Mouse (Mus musculus): ENCODE measurements around the gene Zfp668. TPM values are rescaled to one million over a fixed set of nuclear protein-coding genes. Genes with fewer than 3 reads are reported as not detected.

The Zfp668 gene
- 9.1 TPM for polyA plus RNA-seq (2015; fragmentation: Illumina TruSeq; extraction: RNeasy Lipid Tissue Mini Kit (QIAGEN cat#74804); ENCODE audit: low read depth, low replicate concordance)

GRCm38 (mm10) chr7:127876467-127877348, at the start of gene Zfp668:
Zfp668 (minus strand) TSS chr7:127876828.

GRCm38 (mm10) chr7:127912190-127912871, 35.7 kb upstream of the Zfp668 start, which contains the start of gene Kat8:
Kat8 (plus strand) TSS chr7:127912516.

GRCm38 (mm10) chr7:127903971-127904796, 27.6 kb upstream of the Zfp668 start, which contains the start of gene Bckdk:
Bckdk (plus strand) TSS chr7:127904082.

GRCm38 (mm10) chr7:127895442-127895841, 18.8 kb upstream of the Zfp668 start, which contains the start of the genes Gm21974 and Vkorc1:
Gm21974 (minus strand) TSS chr7:127895454.
Vkorc1 (minus strand) TSS chr7:127895617.

DNA sequence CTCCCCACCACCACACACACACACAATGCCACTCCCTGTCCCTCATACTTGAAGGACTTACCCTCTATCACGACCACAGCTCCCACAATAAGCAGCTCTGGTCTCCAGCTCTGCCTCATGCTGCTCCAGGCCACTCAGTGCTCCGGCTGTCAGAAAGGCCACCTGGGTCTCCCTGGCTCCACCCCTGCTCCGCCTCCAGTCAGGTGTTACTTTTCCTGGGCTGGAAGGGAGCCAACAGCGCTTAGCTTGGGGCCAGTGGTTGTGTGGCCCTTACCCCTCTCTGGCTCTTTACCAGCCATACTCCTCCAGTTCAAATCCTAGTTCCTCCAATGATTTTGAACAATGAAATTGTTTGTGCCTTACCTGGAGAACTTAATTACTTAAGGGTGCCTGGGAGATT, 14.2 kb upstream of the Zfp668 start, which contains the start of gene Prss53:
Prss53 (minus strand) TSS at position 173 of the 400 bp plus-strand sequence.

DNA sequence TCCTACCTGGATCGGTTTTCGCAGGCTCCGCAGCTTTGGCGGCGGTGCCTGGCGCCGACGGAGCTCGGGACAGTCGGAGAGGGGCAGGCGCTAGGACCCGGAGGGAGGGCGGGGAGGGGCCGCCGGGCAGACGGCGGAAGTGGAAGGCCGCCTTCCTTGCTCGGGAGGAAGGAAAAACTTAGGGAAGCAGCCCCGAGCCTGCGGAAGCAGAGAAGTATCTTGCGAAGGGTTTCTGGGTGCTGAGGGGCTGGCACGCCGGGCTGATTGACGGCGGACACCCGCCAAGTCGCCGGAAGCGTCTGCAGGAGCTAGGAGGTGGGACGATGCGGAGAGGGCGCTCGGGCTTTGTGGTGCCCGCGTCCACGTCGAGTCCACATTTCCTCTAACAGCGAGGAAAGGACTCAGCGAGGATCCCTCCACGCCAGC, 574 bp downstream of the Zfp668 start, which contains the start of gene Zfp646:
Zfp646 (plus strand) TSS at position 181 of the 426 bp plus-strand sequence.

GRCm38 (mm10) chr7:127824176-127824871, 52.3 kb downstream of the Zfp668 start, which contains the start of the genes Stx4a and Stx1b:
Stx4a (plus strand) TSS chr7:127824294.
Stx1b (minus strand) TSS chr7:127824549.

Other genes with a start within 250 kb of the Zfp668 start
- 25.9 TPM for gene Bcl7c, start 167.9 kb downstream of the Zfp668 start, polyA plus RNA-seq (2015; fragmentation: Illumina TruSeq; extraction: RNeasy Lipid Tissue Mini Kit (QIAGEN cat#74804); ENCODE audit: low read depth, low replicate concordance)
- 2.5 TPM for gene Ctf1, start 164.1 kb downstream of the Zfp668 start, polyA plus RNA-seq (2015; fragmentation: Illumina TruSeq; extraction: RNeasy Lipid Tissue Mini Kit (QIAGEN cat#74804); ENCODE audit: low read depth, low replicate concordance)
- gene Ctf2, start 144.7 kb downstream of the Zfp668 start, polyA plus RNA-seq (2015; fragmentation: Illumina TruSeq; extraction: RNeasy Lipid Tissue Mini Kit (QIAGEN cat#74804); ENCODE audit: low read depth, low replicate concordance) = not detected
- gene Fbxl19, start 132.3 kb downstream of the Zfp668 start, polyA plus RNA-seq (2015; fragmentation: Illumina TruSeq; extraction: RNeasy Lipid Tissue Mini Kit (QIAGEN cat#74804); ENCODE audit: low read depth, low replicate concordance) = 38.6 TPM
- 20.2 TPM for gene Orai3, start 107.0 kb downstream of the Zfp668 start, polyA plus RNA-seq (2015; fragmentation: Illumina TruSeq; extraction: RNeasy Lipid Tissue Mini Kit (QIAGEN cat#74804); ENCODE audit: low read depth, low replicate concordance)
- gene Setd1a, start 100.2 kb downstream of the Zfp668 start, polyA plus RNA-seq (2015; fragmentation: Illumina TruSeq; extraction: RNeasy Lipid Tissue Mini Kit (QIAGEN cat#74804); ENCODE audit: low read depth, low replicate concordance) = 21.5 TPM
- not detected for gene Gm49388, start 91.2 kb downstream of the Zfp668 start, polyA plus RNA-seq (2015; fragmentation: Illumina TruSeq; extraction: RNeasy Lipid Tissue Mini Kit (QIAGEN cat#74804); ENCODE audit: low read depth, low replicate concordance)
- gene Hsd3b7, start 76.2 kb downstream of the Zfp668 start, polyA plus RNA-seq (2015; fragmentation: Illumina TruSeq; extraction: RNeasy Lipid Tissue Mini Kit (QIAGEN cat#74804); ENCODE audit: low read depth, low replicate concordance) = 13.3 TPM
- gene Stx4a, start 52.5 kb downstream of the Zfp668 start, polyA plus RNA-seq (2015; fragmentation: Illumina TruSeq; extraction: RNeasy Lipid Tissue Mini Kit (QIAGEN cat#74804); ENCODE audit: low read depth, low replicate concordance) = 88.0 TPM
- gene Stx1b, start 52.3 kb downstream of the Zfp668 start, polyA plus RNA-seq (2015; fragmentation: Illumina TruSeq; extraction: RNeasy Lipid Tissue Mini Kit (QIAGEN cat#74804); ENCODE audit: low read depth, low replicate concordance) = 319 TPM
- 12.6 TPM for gene Zfp646, start 607 bp downstream of the Zfp668 start, polyA plus RNA-seq (2015; fragmentation: Illumina TruSeq; extraction: RNeasy Lipid Tissue Mini Kit (QIAGEN cat#74804); ENCODE audit: low read depth, low replicate concordance)
- 2.1 TPM for gene Prss53, start 14.1 kb upstream of the Zfp668 start, polyA plus RNA-seq (2015; fragmentation: Illumina TruSeq; extraction: RNeasy Lipid Tissue Mini Kit (QIAGEN cat#74804); ENCODE audit: low read depth, low replicate concordance)
- gene Gm21974, start 18.6 kb upstream of the Zfp668 start, polyA plus RNA-seq (2015; fragmentation: Illumina TruSeq; extraction: RNeasy Lipid Tissue Mini Kit (QIAGEN cat#74804); ENCODE audit: low read depth, low replicate concordance) = not detected
- 40.9 TPM for gene Vkorc1, start 18.8 kb upstream of the Zfp668 start, polyA plus RNA-seq (2015; fragmentation: Illumina TruSeq; extraction: RNeasy Lipid Tissue Mini Kit (QIAGEN cat#74804); ENCODE audit: low read depth, low replicate concordance)
- gene Bckdk, start 27.3 kb upstream of the Zfp668 start, polyA plus RNA-seq (2015; fragmentation: Illumina TruSeq; extraction: RNeasy Lipid Tissue Mini Kit (QIAGEN cat#74804); ENCODE audit: low read depth, low replicate concordance) = 45.9 TPM
- 41.5 TPM for gene Kat8, start 35.7 kb upstream of the Zfp668 start, polyA plus RNA-seq (2015; fragmentation: Illumina TruSeq; extraction: RNeasy Lipid Tissue Mini Kit (QIAGEN cat#74804); ENCODE audit: low read depth, low replicate concordance)
- 0.65 TPM for gene Prss8, start 53.3 kb upstream of the Zfp668 start, polyA plus RNA-seq (2015; fragmentation: Illumina TruSeq; extraction: RNeasy Lipid Tissue Mini Kit (QIAGEN cat#74804); ENCODE audit: low read depth, low replicate concordance)
- gene Prss36, start 69.9 kb upstream of the Zfp668 start, polyA plus RNA-seq (2015; fragmentation: Illumina TruSeq; extraction: RNeasy Lipid Tissue Mini Kit (QIAGEN cat#74804); ENCODE audit: low read depth, low replicate concordance) = 14.3 TPM
- 307 TPM for gene Fus, start 90.6 kb upstream of the Zfp668 start, polyA plus RNA-seq (2015; fragmentation: Illumina TruSeq; extraction: RNeasy Lipid Tissue Mini Kit (QIAGEN cat#74804); ENCODE audit: low read depth, low replicate concordance)
- 4.3 TPM for gene Pycard, start 117.0 kb upstream of the Zfp668 start, polyA plus RNA-seq (2015; fragmentation: Illumina TruSeq; extraction: RNeasy Lipid Tissue Mini Kit (QIAGEN cat#74804); ENCODE audit: low read depth, low replicate concordance)
- 0.34 TPM for gene Trim72, start 127.1 kb upstream of the Zfp668 start, polyA plus RNA-seq (2015; fragmentation: Illumina TruSeq; extraction: RNeasy Lipid Tissue Mini Kit (QIAGEN cat#74804); ENCODE audit: low read depth, low replicate concordance)
- gene Itgam, start 185.8 kb upstream of the Zfp668 start, polyA plus RNA-seq (2015; fragmentation: Illumina TruSeq; extraction: RNeasy Lipid Tissue Mini Kit (QIAGEN cat#74804); ENCODE audit: low read depth, low replicate concordance) = 11.5 TPM
- not detected for gene Gm49368, start 185.9 kb upstream of the Zfp668 start, polyA plus RNA-seq (2015; fragmentation: Illumina TruSeq; extraction: RNeasy Lipid Tissue Mini Kit (QIAGEN cat#74804); ENCODE audit: low read depth, low replicate concordance)

Data from brain, adult 10 weeks (tissue).